In the genomic region with DNA sequence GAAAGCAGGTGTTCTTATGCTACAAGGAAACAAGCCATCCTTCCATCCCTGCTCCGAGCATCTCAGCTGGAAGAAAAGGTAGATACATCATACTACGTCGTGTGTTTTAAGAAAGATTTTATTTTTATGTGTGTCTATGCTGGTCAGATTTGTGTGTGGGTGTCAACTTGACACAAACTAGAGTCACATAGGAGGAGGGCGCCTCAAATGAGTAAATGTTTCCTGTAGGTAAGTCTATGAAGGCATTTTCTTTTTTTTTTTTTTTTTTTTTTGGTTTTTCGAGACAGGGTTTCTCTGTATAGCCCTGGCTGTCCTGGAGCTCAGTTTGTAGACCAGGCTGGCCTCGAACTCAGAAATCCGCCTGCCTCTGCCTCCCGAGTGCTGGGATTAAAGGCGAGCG, we compare ENCODE assay signal across 7 mouse cellular contexts. TPM values are rescaled to one million over a fixed set of nuclear protein-coding genes. Genes with fewer than 3 reads are reported as not detected.
DNase-seq lines count a peak whose midpoint lies in the region; ATAC-seq and TF ChIP-seq lines count a peak whose summit lies in the region.
"Not testable (repeated sequence)": the region's sequence is repeated elsewhere in the genome, so short reads cannot be mapped to it uniquely, and the experiment has no call there.

No protein-coding gene starts in this region.

- not testable (repeated sequence) for TF ChIP-seq POLR2A in MEL (IDR thresholded peaks at IDR 0.05; ENCODE audit: control insufficient read depth in 1 of 2, insufficient read depth in 1 of 2, low read depth in 1 of 2, low read length in 2 of 2, poor library complexity in 1 of 2)

- not testable (repeated sequence) for H3K36me3 ChIP-seq in MEL (ENCODE audit: control insufficient read depth in 1 of 2, insufficient read depth in 2 of 2, low read length in 2 of 2); embryonic facial prominence, embryonic 15.5 days; hindbrain, embryonic 15.5 days; midbrain, embryonic 15.5 days (replicated peaks); neural tube, embryonic 15.5 days

- not testable (repeated sequence) for H3K79me2 ChIP-seq in MEL (ENCODE audit: control insufficient read depth, insufficient read depth, low read length, poor library complexity)

- TF ChIP-seq CTCF in MEL (IDR thresholded peaks at IDR 0.05 in 2 of 3, conservative IDR thresholded peaks at IDR 0.05 in 1 of 3; ENCODE audit: control insufficient read depth in 1 of 3, insufficient read depth in 1 of 3, low read depth in 2 of 3, low read length in 3 of 3, poor library complexity in 1 of 3, severe bottlenecking in 1 of 3); layer of hippocampus, adult 2 months (conservative IDR thresholded peaks at IDR 0.05): not testable (repeated sequence)

- H3K9me3 ChIP-seq in MEL (replicated peaks; ENCODE audit: insufficient read depth, low read length); embryonic facial prominence, embryonic 15.5 days (replicated peaks); hindbrain, embryonic 15.5 days; midbrain, embryonic 15.5 days; neural tube, embryonic 15.5 days (replicated peaks): not testable (repeated sequence)

- H3K9ac ChIP-seq in MEL (ENCODE audit: control insufficient read depth, low read depth, low read length, poor library complexity, severe bottlenecking); embryonic facial prominence, embryonic 15.5 days; hindbrain, embryonic 15.5 days; midbrain, embryonic 15.5 days; neural tube, embryonic 15.5 days (replicated peaks): not testable (repeated sequence)

- not testable (repeated sequence) for TF ChIP-seq RAD21 in MEL (IDR thresholded peaks at IDR 0.05; ENCODE audit: low read depth, low read length)

- not testable (repeated sequence) for TF ChIP-seq EP300 in MEL (IDR thresholded peaks at IDR 0.05; ENCODE audit: low read depth in 1 of 2, low read length in 2 of 2)

- not testable (repeated sequence) for H3K27me3 ChIP-seq in MEL (ENCODE audit: control insufficient read depth in 1 of 2, insufficient read depth in 2 of 2, low read length in 2 of 2); embryonic facial prominence, embryonic 15.5 days; hindbrain, embryonic 15.5 days; midbrain, embryonic 15.5 days (replicated peaks); neural tube, embryonic 15.5 days (replicated peaks)

- DNase-seq in CD4-positive, CD25-positive, alpha-beta regulatory T cell, adult 2 months (ENCODE audit: low read depth, low spot score) = peak; percentile 22
- DNase-seq in MEL (ENCODE audit: low read depth, low spot score); layer of hippocampus, adult 2 months (ENCODE audit: low spot score in 2 of 2): not testable (repeated sequence)

- H3K4me2 ChIP-seq in embryonic facial prominence, embryonic 15.5 days (replicated peaks) = 0 out of 2 replicates have a peak overlapping the region, but pooled peaks have one; percentile 8
- H3K4me2 ChIP-seq in hindbrain, embryonic 15.5 days; midbrain, embryonic 15.5 days: not testable (repeated sequence)
- H3K4me2 ChIP-seq in neural tube, embryonic 15.5 days = peak overlapping the region; percentile 39; the same call in 1 of the 2 replicates

- 92% methylated on average over 9 of the region's 10 CpGs for WGBS in embryonic facial prominence, embryonic 15.5 days
- 95% methylated on average over 10 of the region's 10 CpGs for WGBS in hindbrain, embryonic 15.5 days
- 96% methylated on average over 9 of the region's 10 CpGs for WGBS in midbrain, embryonic 15.5 days
- 87% methylated on average over 10 of the region's 10 CpGs for WGBS in neural tube, embryonic 15.5 days

- ATAC-seq in embryonic facial prominence, embryonic 15.5 days (ENCODE audit: insufficient number of reproducible peaks, low FRiP score, low TSS enrichment, low read depth); hindbrain, embryonic 15.5 days (ENCODE audit: low FRiP score, low read depth); midbrain, embryonic 15.5 days (replicated peaks); neural tube, embryonic 15.5 days (ENCODE audit: low FRiP score): not testable (repeated sequence)

- not testable (repeated sequence) for H3K27ac ChIP-seq in MEL (ENCODE audit: control insufficient read depth, low read depth, low read length); embryonic facial prominence, embryonic 15.5 days (replicated peaks)
- 0 out of 2 replicates have a peak overlapping the region, but pooled peaks have one; percentile 37 for H3K27ac ChIP-seq in hindbrain, embryonic 15.5 days (replicated peaks)
- peak overlapping the region; percentile 89 for H3K27ac ChIP-seq in layer of hippocampus, adult 2 months
- H3K27ac ChIP-seq in midbrain, embryonic 15.5 days = 0 out of 2 replicates have a peak overlapping the region, but pooled peaks have one; percentile 53
- peak overlapping the region; percentile 63 for H3K27ac ChIP-seq in neural tube, embryonic 15.5 days (replicated peaks)

- H3K4me3 ChIP-seq in MEL (ENCODE audit: control insufficient read depth in 1 of 2, insufficient read depth in 1 of 2, low read depth in 2 of 2, low read length in 2 of 2) = peak overlapping the region; percentile 38 to 59
- H3K4me3 ChIP-seq in embryonic facial prominence, embryonic 15.5 days (replicated peaks); hindbrain, embryonic 15.5 days; midbrain, embryonic 15.5 days; neural tube, embryonic 15.5 days (replicated peaks): not testable (repeated sequence)
- H3K4me3 ChIP-seq in layer of hippocampus, adult 2 months = peak overlapping the region; percentile 43

- not testable (repeated sequence) for H3K4me1 ChIP-seq in MEL (ENCODE audit: control insufficient read depth in 1 of 2, insufficient read depth in 2 of 2, low read length in 2 of 2); embryonic facial prominence, embryonic 15.5 days; hindbrain, embryonic 15.5 days (replicated peaks); midbrain, embryonic 15.5 days; neural tube, embryonic 15.5 days

RNA-seq across cellular contexts. Expression of gene Osbpl11, which starts 5.6 kb away (rescaled TPM):
- total RNA-seq in MEL (2012; rRNA removed) = 6.9 and 7.1 TPM in 2 replicates
- 10 to 100 TPM in 1 of 2 experiments, not detected in 1; 10.3 TPM for polyA plus RNA-seq in MEL (2012; ENCODE audit: insufficient read depth in 1 of 2, insufficient read length in 2 of 2, low read depth in 1 of 2, low replicate concordance in 2 of 2, missing spikeins in 1 of 2)
- polyA plus RNA-seq in embryonic facial prominence, embryonic 15.5 days (2015; fragmentation: Nextera tagmentation; extraction: Ambion mirVana) = 17.6 and 18.4 TPM in 2 replicates
- 18.9 and 20.6 TPM in 2 replicates for polyA plus RNA-seq in hindbrain, embryonic 15.5 days (2015; fragmentation: Nextera tagmentation; extraction: Ambion mirVana)
- 10 to 100 TPM; 18.2 to 18.3 TPM for total RNA-seq in layer of hippocampus, adult 2 months (2021)
- polyA plus RNA-seq in midbrain, embryonic 15.5 days (2015; fragmentation: Nextera tagmentation; extraction: Ambion mirVana) = 20.0 and 21.4 TPM in 2 replicates
- 15.7 and 16.2 TPM in 2 replicates for polyA plus RNA-seq in neural tube, embryonic 15.5 days (2015; fragmentation: Nextera tagmentation; extraction: Ambion mirVana)
